Mouse (Mus musculus) gastrocnemius, postnatal 36 days (tissue): ENCODE measurements around the gene Ankrd9. TPM values are rescaled to one million over a fixed set of nuclear protein-coding genes. Genes with fewer than 3 reads are reported as not detected.

Experiments
- DNase-seq, 2 experiments: peaks; one replicate each; pipeline ENCODE4 v3.0.0; 2022
- intact Hi-C: fragments of 180-260 bp; cut with DNase I; formaldehyde crosslinking; loops from one replicate; pipeline ENCODE4 v1.15.1; 2025
- total RNA-seq, 2 experiments: library from RNA; stranded (reverse); gene quantifications; 2 replicates each; pipeline ENCODE4 v1.2.3; 2021

Gene Ankrd9
- total RNA-seq, 2 experiments from 2014 or later, result 161 to 219 TPM

DNA sequence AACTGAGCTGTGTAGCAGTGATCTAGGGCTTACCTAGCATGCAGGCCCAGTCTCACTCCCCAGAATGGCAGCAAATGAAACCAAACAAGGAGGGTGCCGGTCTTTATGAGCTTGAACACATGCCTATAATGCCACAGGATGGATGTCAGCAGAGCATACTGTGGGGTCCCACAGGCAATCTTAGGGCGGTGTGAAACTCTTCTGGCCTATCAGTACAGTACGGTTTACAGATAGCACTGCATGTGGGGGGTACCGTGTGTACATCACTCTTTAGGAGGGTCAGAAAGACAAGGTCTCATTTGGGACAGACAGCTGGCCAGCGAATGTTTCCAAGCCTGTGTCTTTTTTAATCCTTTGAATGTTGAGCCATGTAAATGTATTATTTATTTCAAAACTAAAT lies 6.9 kb downstream of the Ankrd9 start:
- no peak for DNase-seq
- intact Hi-C loops, result no loop called here

DNA sequence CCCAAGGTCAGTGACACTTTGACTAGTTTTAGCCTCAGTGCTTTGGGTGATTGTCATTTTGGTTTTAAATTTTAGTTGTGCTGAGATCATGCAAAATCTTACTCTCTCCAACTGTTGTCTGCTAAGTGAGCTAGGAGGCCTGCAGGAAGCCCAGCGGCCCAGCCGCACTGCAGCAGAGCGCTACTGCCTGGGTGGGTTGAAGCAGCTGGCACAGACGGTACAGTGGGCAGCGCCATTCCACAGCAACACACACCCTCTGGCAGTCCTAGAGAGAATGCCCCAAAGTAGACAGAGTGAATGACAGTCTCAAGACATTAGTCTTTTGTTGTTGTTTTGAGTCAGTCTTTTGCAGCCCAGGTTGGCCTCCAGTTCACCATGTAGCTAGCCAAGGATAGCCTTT lies 8.4 kb downstream of the Ankrd9 start:
- no peak for DNase-seq
- intact Hi-C loops, result no loop called here

DNA sequence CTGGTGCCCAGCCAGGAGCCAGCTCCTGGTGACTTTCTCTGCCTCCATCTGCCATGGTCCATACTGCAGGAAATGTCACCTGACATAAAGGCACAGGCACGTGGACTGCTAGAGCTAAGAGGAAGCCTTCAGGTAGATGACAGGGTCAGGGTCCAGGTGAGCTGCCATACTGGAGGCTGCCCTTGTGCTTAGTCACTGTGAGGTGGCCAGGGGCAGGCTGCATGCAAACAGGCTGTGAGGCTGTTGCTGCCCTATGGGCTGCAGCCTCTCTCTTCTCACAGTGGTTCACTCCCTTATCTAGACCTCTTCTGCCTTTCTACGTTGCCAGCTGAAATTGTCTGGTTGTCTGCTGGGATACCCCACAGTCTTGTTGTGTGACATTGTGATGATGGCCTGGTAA lies 11.7 kb downstream of the Ankrd9 start:
- no peak for DNase-seq
- intact Hi-C loops, result no loop called here

DNA sequence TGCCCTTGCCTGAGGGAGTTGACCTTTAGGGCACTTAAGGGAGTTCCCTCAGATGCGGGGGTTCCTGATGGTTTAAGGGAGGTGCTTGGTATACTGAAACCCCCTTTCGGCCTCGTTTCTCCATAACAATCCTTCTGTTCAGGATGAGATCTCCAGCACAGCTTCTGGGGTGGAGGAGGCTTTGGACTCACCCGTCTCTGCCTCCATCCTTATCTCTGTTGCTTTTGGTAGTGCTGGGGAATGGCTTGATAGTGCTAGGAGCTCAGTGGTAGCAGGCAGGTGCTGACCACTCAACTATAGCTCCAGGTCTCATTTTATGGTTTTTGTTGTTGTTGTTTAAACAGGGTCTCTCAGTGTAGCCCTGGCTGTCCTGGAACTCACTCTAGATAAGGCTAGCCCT lies 12.8 kb downstream of the Ankrd9 start:
- no peak for DNase-seq
- intact Hi-C loops, result no loop called here

DNA sequence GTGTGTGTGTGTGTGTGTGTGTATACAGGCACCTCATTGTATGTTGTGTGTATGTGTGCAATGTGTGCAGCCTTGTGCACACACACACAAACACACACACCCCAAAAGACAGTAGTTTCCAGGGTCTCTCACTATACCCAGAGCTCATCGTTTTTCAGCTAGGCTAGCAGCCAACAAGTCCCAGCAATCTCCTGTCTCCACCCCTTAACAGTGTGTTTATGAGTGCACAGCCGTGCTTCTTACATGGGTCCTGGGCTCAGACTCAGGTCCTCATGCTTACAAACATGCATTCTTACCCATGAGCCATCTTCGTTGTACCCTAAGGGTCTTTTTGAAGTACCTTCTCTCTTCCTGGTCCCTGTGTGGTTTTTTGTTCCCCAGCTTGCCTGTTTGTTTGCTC lies 13.3 kb downstream of the Ankrd9 start:
- intact Hi-C loops, result no loop called here
- no peak for DNase-seq

DNA sequence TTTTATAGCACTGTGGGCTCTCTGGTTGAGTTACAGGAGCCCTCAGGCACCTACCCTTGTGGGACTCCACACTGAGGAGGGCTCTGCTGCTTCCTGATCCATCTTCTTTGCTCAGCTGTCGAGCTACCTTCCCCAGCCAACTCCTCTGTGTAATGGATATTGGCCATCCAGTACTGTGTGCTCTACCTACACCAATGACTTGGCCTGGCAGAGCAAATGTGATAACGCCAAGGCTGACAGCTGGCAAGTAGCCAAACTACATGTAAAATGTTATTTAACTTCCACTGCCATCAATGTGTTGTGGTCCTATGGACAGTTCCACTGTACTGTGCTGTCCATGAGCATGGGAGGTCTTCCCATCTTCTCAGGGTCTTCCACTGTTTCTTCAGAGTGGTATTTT lies 16.9 kb downstream of the Ankrd9 start:
- no peak for DNase-seq
- intact Hi-C loops, result no loop called here

DNA sequence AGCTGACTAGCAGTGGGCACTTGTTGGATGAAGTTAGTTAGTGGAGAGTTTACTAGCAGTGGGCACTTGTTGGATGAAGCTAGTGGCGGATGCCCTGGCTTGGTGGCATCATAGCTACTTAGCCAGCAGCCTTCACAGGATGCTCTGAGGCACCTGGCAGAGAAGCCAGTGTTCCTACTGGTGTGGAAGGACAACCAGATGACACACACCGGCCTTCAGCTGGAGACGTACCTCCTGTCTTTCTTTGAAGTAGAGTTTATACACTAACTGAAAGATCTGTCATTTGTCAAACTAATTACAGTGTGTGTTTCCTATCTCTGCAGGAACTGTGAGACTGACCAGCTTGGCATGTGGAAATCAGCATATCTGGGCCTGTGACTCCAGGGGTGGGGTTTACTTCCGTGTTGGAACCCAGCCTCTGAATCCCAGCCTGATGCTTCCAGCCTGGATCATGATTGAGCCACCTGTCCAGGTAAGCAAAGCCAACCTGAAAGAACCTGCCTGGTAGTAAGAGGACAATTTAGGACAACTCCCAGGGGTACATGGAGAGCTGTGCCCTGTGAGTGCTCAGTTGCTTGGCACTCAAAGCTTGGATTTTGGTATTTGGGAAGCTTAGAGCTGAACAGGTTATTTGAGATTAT lies 24.4 kb downstream of the Ankrd9 start:
- DNase-seq, result no peak
- intact Hi-C loops, result no loop called here

DNA sequence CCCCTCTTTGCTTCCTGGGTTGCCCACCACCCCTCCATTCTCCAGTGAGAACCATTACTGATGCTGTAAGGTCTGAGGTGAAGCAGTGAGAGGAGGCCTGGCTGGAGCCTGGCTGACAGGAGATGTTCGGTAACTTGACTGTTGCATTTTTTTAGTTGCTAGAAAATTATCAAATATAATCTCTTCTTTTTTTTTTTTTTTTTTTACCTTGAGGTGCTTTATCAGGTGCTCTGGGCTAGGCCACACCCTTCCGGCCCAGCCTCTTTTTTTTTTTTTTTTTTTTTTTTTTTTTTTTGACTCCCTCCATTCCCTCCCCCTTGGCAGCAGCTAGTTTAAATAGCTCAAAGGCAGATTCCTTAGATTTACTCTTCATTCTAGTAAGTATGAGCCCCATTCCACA lies 24.9 kb downstream of the Ankrd9 start:
- no peak for DNase-seq
- intact Hi-C loops, result no loop called here

DNA sequence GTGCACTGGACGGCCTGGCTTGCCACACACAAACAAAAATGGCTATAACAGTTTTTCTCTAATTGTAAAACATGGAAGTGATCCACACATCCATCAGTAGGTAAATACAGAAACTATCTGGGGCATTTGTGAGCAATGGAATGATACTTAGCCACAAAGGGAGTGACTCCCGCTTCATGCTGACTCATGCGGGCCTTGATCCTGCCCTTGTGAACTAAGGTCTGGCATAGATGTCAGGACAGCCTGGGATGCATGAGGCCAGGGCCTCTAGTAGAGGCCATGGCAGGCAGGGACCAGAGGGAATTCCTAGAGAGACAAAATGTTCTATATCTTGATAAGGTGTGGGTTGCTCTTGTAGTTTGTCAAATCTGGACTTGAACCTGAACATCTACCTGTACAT lies 25.4 kb downstream of the Ankrd9 start:
- DNase-seq, result no peak
- intact Hi-C loops, result no loop called here

DNA sequence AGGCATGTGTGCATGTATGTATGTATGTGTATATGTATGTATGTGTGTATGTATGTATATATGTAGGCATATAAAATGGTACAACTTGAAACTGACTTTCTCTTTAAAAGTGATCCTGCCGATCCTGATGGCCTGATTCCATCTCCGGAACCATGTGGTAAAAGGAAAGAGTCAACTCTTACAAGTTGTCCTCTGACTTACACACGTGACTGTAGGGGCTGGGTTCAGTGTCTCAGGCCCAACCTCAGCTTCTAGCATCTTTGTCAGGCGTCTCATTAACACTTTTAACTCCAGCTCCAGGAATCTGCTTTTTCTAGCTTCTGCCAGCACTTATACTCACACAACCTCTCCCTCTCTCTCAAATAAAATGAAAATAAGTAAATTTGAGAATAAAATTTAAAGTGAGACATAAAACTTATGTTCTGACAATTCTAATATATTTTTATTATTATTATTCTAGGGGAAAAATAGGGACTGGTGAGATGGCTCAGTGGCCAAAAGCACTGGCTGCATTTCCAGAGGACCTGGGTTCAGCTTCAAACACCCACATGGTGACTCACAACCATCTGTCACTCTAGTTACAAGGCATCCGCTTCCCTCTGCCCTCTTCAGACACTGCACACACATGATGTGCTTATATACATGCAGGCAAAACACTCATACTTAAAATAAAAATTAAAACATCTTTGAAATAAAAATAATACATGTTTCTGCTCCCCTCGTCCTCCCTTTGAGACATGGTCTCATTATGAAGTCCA lies 26.0 kb downstream of the Ankrd9 start:
- DNase-seq, result no peak
- intact Hi-C loops, result no loop called here

DNA sequence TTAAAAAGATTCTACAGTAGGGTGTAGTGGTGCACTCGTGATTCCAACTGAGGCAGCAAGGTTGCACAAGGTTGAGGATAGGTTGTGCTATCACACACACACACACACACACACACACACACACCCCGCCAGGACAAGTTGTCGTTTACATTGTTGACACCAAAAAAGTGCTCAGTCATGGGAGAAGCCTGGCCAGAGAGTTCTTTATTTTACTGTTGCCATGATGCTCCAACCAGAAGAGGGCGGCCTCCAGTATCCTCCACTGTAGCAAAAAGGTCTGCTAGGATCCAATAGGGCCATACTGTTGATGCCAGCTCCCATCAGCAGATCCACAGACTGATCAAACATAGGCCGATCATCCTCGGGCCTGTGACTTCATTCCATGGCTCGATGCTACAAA lies 27.6 kb downstream of the Ankrd9 start:
- intact Hi-C loops, result no loop called here
- no peak for DNase-seq

DNA sequence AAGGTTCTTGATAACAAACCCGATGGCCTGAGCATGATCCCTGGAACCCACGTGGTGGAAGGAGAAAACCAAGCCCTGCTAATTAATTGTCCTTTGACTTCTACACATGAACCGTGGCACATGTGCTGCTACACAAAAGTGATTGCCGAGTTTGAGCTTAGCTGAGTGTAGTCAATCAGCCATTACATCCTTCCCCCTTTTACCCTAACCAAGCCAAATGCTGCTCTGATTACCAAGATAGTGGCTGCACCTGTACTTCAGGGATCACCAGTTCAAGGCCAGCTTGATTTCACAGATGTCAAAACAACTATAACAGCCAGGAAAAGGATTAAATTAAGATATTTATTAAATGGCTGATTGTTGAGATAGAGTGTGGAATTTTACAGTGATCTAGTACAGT lies 28.7 kb downstream of the Ankrd9 start:
- no peak for DNase-seq

DNA sequence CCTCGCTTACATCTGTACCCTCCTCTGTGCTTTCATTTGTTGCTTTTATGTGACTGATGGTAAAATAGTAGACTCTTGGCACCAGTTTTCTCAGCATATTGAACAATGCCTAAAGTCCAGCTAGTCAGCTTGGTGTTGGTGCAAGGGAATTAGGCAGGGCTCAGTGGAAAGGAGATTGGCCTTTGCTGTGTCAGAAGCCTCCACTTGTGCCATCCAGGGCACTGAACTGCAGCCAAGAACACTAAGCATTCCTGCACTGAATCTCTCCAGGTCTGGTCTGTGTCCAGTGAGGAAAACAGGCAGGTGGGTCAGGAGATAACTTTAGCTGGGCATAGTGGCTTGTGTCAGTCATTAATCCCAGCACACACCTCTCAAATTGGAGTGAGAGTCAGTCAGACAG lies 29.4 kb downstream of the Ankrd9 start:
- peak in 1 of 2 experiments; percentile 28 for DNase-seq
- intact Hi-C loops, result no loop called here

More for the DNA sequence above, 28.7 kb downstream of the Ankrd9 start:
- intact Hi-C loops, result no loop called here

DNA sequence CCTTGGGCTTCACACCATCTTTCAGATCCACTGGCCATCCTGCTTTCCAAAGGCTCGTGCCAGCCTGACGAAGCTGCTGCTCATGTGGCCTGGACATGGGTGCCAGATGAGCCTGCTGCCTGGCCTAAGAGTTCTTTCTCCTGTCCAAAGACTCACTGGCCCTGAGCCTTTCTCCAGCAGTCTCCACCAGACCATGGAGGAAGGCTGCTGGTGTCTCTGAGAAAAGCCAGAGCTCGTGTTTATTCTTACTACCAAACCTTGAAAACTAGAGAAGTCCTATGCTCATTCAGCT lies 30.0 kb downstream of the Ankrd9 start:
- DNase-seq, result peak in 1 of 2 experiments; percentile 21

DNA sequence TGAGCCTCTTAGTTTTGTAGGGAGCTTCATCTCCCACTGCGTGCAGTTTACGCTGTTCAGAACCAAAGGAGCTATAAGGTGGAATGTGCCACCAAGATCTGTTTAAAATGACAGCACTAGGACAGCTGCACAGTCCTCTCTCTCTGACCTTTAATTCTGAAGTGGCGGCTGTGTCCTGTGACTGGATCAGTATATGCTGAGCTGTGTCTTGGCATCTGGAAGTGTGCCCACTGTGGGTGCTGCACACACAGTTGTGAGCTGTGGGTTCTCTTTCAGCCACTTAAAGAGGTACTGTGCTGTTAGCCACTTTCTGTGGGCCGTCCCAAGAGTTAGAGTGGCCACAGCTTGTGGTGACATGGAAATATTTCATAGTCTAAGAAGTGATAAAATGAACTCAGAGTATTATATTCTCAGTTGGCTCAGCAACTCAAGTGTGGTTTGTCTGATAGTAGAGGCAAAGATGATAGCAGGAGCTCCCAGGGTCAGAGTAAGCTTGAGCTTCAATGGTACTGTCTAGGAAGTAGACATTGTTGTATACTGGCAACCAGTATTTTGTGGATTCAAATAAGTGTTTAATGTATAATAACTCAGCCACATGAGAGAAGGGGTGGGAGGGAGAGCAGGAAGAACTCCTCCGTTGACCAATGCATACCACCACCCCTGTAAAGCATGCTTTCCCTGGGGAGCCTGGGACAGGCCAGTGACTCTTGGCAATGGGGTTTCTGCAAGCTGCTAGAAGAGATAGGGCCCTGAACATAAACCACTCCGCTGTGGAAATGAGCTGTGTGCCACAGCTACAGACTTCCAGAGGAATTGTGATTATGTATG lies 30.5 kb downstream of the Ankrd9 start:
- intact Hi-C loops, result no loop called here
- DNase-seq, result peak in 1 of 2 experiments; percentile 52

More for the DNA sequence above, 30.0 kb downstream of the Ankrd9 start:
- intact Hi-C loops, result no loop called here

DNA sequence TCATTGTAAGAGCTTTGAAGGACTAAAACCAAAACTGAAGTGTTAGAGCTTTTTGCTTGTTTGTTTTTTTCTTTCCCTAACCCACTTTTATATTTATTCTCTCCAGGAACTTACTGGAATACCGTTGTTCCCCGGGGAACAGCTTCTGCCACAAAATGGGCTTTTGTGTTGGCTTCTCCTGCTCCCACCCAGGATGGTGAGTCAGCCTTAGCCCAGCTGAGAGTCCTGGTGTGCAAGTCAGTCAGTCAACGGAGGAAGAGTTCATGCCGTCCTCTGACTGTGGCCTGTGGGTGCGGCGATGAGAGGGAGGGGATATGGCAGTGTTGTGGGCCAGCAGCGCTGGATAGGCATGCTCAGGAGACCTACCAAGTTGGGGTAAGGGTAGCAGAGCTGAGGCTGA lies 32.6 kb downstream of the Ankrd9 start:
- intact Hi-C loops, result no loop called here
- no peak for DNase-seq

DNA sequence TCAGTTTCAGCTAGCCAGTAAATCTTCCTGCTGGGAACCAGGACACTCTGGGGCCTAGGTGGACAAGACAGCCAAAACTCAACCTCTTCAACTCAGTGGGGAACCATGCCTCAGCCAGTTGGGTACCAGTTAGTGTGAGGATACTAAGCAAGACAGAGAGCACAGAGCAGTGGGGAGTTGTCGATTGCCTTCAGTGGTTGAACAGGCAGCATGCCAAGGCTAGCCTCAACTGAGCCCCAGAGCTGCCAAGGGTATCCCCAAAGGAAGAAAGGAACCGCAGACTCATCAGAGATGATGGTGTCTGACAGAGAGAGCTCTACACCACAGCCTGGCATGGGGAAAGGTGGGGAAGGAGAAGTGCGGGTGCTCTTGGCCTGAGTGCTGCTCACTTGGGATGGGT lies 38.0 kb downstream of the Ankrd9 start:
- intact Hi-C loops, result no loop called here

DNA sequence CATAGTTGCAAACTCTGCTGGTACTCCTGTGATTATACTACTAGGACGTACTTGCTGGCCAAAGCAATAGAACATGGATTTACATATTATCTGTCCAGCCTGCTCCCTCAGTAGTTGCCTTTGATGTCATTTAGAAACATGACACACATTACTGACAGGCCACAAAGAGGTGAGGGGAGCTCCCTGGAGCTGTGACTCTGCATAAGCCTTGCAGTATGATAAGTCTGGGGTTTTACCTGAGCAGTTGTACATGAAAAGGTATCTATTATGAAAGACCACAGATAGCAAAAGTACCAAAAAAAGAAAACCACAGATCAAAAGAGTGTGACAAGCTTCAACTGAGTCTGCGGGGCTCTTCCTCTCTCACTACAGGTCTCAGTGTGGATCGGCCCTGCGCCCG lies 39.5 kb downstream of the Ankrd9 start:
- no peak for DNase-seq
- intact Hi-C loops, result no loop called here

More for the DNA sequence above, 38.0 kb downstream of the Ankrd9 start:
- no peak for DNase-seq

DNA sequence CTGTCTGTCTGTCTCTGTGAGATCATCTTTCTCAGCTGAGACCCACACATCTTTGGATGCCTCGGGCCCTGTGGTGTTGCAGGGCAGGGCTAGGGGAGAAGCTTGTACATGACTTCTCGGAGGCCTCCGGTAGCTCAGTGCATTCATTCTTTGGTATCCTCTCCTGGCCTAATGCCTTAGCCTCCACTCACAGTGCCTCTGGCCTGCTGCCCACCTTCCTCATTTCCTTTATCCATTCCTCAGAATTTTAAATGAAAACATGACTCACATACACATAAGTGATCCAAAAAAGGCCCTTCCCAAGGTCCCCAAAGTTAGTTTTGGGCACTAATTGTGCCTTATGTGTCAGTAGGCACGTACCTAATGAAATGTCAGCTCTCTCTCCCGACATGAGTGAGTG lies 41.3 kb downstream of the Ankrd9 start:
- intact Hi-C loops, result no loop called here

DNA sequence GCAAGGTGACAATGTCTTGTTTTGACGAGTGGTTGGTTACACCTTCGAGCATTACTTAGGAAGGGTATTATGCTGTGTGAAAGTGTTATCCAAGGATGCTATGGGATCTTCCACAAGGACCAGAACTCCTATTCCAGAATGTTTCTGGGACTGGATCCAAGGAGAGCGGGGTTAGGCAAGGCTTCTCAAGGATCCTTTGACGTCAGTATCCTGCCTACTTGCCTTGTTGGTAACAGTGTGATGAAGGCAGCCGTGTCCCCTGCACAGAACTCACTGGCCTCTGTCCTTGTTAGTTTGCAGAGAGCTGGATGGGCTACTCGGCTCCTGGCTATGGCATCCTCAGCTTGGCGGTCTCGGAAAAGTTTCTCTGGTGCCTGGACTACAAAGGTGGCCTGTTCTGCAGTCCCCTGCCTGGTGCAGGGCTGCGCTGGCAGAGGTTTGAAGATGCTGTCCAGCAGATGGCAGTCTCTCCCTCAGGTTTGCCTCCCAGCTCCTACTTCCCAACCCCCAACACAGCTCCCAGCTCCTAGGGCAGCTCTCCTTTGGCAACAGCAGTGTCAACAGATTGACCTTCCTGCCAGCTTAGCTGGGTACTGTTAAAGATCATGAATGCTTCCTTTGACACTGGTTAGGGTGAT lies 42.7 kb downstream of the Ankrd9 start:
- peak; percentile 65 to 74 for DNase-seq
- intact Hi-C loops, result loop anchor here (1.0 kb wide), 1 partner anchor 56 kb away; no protein-coding TSS in a partner anchor

More for the DNA sequence above, 41.3 kb downstream of the Ankrd9 start:
- DNase-seq, result no peak

DNA sequence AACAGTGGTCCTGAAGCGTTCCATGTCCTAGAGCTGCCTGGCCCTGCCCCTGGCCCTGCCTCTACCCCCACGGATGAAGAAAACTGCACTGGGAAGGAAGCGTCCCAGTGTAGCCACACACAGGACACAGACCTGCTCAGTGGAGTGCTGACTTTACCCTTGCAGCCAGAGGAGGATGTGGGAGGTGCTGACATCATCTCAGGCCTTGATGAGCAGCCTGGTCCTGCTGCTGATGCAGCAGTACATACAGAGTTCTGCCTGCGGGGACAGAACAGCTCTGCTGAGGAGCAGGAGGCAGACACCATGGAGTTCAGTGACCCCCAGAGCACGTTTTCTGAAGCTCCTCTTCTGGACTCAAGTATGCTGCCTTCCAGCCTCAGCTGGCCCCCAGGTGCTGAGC lies 46.0 kb downstream of the Ankrd9 start:
- no peak for DNase-seq
- intact Hi-C loops, result no loop called here
